Mouse (Mus musculus): ENCODE data around the gene Fitm1.
A peak's percentile ranks its signal among the peaks of the same experiment; 100 is the strongest.

The Fitm1 gene

GRCm38 (mm10) chr14:55575302-55575701 lies at the start of gene Fitm1:
Gene Fitm1 (plus strand): TSS chr14:55575617.
- DNase-seq (ENCODE audit: low read depth), result no peak

DNA sequence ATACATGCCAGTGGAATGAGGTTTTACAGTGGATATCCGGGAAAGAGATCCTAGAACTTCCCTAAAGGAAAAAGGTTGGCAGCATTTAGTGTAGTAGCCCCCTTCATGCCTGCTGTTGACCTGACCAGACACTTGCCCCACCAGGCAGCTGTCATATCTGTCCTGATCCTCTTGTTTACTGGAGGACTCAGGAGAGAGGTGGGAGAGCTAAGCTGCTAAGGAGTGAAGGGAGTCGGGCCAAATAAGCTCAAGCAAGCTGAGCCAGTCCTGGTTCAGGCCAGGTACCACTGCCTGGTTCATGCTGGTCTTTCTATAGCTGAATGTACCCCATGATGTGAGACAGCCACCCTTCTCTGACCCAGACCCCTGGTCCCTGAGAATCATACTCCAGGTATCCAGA lies 48.7 kb upstream of the Fitm1 start:
- no peak for DNase-seq (ENCODE audit: low read depth)

DNA sequence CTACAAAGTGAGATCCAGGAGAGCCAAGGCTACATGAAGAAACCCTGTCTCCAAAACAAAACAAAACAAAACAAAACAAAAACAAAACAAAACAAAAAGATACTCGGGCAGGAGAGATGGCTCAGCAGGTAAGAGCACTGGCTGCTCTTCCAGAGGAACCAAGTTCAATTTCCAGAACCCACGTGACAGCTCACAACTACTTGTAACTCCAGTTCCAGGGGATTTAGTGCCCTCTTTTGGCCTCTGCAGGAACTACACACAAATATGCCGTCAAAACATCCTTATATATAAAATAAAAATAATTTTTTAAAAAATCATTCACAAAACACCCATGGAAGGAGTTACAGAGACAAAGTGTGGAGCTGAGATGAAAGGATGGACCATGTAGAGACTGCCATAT lies 47.5 kb upstream of the Fitm1 start:
- peak; percentile 14 for DNase-seq (ENCODE audit: low read depth)

DNA sequence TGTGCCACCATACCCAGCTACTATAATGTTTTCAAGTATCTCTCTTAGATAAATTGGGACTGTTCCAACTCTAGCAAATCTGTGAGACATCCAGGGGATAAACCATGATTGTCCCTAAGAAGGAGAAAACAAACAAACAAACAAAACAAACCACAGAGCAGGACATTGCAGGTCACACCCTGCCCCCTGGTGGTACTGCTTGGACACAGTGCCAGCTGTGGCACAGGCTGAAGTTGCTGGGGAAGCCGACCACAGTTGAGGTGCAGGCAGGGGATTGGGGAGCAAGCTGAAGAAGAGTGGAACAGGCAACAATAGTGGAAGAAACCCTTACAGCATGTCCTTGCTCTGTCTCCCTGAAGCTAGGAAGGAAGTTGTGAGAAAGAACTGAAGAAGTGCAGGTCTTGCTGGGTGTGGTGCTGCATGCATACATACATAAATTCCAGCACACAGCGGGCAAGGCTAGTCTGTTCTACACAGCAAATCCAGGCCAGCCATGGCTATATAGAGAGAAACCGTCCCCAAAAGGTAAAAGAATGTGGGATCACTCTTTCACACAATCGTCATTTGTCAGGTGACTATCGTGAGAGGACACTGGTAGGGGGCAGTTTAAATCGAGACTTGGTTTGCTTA lies 39.2 kb upstream of the Fitm1 start:
- DNase-seq (ENCODE audit: low read depth), result no peak

- DNase-seq (ENCODE audit: low read depth), result peak; percentile 94
These were observed 35.2 kb upstream of the Fitm1 start, which contains the start of gene Pck2 for GRCm38 (mm10) chr14:55540067-55540786. Gene Pck2 (plus strand): TSS chr14:55540266.

GRCm38 (mm10) chr14:55540787-55541321 lies 34.6 kb upstream of the Fitm1 start:
- peak; percentile 53 for DNase-seq (ENCODE audit: low read depth)

DNA sequence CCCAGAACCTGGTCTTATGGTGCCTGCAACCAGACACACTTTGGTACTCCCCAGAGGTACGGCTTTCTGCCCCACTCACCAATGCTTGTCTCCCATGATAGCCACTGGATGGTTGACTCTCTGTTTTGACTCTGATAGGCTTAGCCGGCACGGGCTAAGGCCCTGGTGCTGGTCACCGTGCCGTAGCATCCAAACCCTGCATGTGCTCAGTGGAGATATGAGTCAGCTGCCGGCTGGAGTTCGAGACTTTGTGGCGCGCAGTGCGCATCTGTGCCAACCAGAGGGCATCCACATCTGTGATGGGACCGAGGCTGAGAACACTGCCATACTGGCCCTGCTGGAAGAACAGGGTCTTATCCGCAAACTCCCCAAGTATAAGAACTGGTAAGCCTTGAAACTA lies 33.1 kb upstream of the Fitm1 start:
- no peak for DNase-seq (ENCODE audit: low read depth)

DNA sequence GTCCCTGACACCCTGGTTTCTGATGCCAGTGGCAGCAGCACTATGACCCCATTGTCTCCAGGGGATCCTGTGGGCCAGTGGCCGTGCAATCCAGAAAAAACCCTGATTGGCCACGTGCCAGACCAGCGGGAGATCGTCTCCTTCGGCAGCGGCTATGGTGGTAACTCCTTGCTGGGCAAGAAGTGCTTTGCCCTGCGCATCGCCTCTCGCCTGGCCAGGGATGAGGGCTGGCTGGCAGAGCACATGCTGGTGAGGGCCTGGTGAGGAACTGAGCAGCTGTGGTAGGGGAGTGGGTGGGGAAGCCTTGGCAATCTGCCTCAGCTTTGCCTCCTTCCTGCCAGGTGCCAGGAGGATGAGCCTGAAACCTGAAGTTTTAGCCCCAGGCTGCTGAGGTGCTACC lies 31.1 kb upstream of the Fitm1 start:
- no peak for DNase-seq (ENCODE audit: low read depth)

DNA sequence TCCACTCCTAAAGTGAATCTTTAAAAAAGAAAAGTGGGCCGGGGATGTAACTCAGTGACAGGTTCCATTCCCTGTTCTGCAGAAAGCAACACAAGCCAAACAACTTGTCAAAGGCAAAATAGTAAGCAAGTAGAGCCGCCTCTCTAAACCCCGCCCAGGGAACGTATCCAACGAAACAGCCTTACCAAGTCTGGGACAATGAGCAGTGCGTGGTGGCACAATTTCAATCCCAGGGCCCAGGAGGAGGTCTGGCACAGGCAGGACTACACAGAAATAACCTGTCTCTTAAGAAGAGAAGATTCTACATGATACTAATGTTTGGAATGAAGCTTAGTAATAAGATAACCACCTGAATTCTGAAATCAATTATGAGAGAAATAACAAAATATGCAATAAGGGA lies 25.2 kb upstream of the Fitm1 start:
- DNase-seq (ENCODE audit: low read depth), result no peak

DNA sequence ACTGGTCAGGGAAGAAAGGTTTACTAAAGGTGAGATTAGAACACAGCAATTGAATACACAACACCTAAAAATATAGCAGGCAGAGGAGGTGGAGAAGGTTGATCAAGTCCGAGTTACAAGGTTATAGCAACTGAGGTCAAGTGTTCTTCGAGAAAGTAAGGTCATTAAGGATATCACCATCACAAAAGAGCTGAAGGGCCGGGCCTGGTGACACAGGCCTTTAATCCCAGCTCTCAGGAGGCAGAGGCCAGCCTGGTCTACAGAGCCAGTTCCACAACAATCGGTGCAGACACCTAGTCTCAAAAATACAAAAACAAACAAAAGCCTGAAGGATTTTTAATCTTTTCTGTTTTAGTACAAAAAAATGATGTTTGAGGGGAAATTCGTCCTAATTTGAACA lies 24.1 kb upstream of the Fitm1 start:
- no peak for DNase-seq (ENCODE audit: low read depth)

DNA sequence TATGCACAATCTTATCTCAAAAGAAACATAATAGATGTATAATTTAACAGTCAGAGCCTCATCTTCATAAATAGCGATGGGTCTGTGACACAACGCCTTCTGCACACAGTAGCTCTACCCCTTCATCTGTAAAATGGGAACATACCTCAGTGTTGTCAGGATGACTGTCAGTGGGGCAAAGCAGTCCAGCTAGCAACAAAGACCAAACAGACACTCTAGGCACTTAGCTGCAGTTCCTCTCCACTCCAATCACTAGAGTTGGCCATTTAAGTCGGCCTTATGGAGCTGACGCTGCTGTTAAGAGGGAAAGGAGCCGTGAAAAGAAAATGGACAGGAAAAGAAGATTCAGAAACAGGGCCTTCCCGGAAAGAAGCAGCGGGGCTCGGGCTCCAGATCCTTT lies 23.6 kb upstream of the Fitm1 start:
- DNase-seq (ENCODE audit: low read depth), result no peak

- DNase-seq (ENCODE audit: low read depth), result no peak
These were observed 20.8 kb upstream of the Fitm1 start for GRCm38 (mm10) chr14:55554635-55555034.

DNA sequence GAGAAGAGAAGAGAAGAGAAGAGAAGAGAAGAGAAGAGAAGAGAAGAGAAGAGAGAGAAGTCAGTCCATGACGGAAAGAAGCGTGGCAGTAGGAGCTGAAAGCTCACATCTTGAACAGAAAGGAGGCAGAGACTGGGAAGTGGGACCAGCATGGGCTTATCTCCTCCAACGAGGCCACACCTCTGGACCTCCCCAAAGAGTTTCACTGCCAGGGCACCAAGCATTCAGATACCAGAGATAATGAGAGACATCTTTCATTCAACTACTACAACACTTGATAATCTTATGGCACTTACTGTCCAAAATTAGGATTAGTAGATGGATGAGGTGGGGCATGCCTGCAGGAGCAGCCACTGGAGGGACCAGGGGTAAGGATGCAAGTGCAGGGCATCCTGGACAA lies 19.6 kb upstream of the Fitm1 start:
- DNase-seq (ENCODE audit: low read depth), result no peak

GRCm38 (mm10) chr14:55557003-55557402 lies 18.4 kb upstream of the Fitm1 start:
- DNase-seq (ENCODE audit: low read depth), result no peak

- no peak for DNase-seq (ENCODE audit: low read depth)
These were observed 17.8 kb upstream of the Fitm1 start for GRCm38 (mm10) chr14:55557587-55557986.

GRCm38 (mm10) chr14:55558740-55559448 lies 16.5 kb upstream of the Fitm1 start:
- no peak for DNase-seq (ENCODE audit: low read depth)

DNA sequence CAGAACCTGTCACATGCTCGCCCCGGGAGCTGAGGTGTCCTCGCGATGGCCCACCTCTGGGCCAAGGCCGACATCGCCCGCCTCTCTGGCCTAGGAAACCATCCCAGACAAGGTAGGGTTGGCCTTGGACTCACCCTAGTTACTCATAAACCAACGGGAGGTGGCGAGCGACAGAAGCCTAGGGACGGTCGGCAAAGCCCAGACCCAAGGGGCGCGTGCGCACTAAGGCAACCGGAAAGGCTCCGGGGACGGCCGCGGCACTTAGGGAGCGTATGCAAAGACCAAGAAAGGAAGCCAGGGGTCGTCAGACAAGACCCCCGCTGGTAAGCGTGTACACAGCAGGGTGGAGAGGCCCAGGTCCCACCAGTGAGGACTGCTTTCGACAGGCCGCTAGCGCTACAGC lies 15.6 kb upstream of the Fitm1 start, which contains the start of gene Dcaf11:
Gene Dcaf11 (plus strand): TSS at position 208 of the 403 bp plus-strand sequence.
- DNase-seq (ENCODE audit: low read depth), result peak; percentile 75

DNA sequence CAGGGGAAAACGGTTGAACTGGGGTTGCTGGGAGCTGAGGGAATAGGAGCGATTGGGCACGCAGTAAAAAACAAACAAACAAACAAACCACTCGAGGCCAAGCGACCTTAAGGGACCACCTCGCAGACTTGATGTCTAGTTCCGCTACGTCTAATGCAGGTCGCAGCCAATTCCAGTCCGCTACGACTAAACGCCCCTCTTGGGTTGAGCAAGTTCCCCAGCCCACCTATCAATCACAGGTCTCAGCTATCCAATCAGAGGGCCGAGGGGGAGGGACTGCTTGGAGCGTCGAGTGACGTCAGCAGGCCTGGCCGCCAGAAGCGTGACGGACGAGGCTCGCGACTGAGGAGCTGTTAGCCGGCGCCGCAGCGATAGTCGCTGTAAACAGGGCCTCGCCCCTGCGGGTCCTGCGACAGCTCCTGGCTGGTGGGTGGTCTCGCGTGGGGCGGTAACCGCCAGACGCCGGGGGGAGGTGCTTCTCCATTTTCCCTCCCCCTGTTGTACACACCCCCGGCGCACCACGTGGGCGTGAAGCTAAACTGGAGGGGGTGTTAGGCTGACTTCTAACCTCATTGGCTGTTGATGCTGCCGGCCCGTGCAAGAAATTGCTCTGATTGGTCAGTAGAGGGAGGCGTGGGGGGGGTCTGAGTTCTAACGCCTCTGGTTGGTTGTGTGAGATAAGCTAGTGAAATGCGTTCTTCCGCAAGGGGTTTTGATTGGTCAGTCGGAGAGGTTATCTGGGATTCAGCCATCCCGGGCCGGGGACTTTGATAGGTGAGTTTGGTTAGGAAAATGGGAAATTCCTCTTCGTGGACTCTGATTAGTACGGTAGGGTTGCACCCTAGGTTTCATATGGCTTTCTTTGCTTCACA lies 15.0 kb upstream of the Fitm1 start, which contains the start of gene A730061H03Rik:
Gene A730061H03Rik (minus strand): TSS at position 205 of the 872 bp plus-strand sequence.
- peak; percentile 98 for DNase-seq (ENCODE audit: low read depth)

- no peak for DNase-seq (ENCODE audit: low read depth)
These were observed 13.6 kb upstream of the Fitm1 start for GRCm38 (mm10) chr14:55561860-55562259.

DNA sequence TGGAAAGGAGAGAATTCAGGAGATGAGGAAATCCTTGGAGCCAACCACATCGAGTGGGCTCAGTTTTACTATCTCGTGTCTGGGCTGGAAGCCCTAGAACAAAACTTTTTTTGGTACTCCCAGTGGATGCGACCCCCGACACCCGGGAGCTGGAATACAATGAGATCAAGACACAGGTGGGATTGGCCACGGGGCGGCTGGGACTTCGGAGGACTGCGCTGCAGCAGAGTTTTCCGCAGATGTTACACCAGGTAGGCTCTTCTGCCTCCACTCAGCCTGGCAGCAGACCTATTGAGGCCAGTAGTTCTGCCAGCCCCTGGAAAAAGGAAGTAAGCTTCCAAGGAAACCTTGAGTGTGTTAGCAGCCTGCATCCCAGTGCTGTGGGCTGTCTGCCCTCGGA lies 12.2 kb upstream of the Fitm1 start:
- DNase-seq (ENCODE audit: low read depth), result no peak

- no peak for DNase-seq (ENCODE audit: low read depth)
These were observed 9.7 kb upstream of the Fitm1 start for GRCm38 (mm10) chr14:55565748-55566147.

DNA sequence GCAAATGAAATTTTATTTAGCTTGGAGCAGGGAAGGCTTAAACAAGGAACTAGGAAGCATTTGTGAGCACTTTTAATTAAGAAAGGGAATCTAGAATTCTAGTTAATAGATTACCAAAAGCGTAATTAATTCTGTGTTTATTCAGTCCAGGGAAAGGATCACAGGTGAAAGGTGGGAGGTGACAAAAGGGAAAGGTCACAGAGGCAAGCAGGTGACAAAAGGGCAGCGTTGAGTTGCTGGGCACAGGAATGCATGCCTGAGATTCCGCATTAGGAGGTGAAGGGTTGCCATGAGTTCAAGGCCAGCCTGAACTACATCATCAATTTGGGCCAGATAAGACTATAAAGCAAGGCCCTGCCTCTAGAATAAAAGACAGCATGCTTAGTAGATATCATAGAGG lies 7.9 kb upstream of the Fitm1 start:
- DNase-seq (ENCODE audit: low read depth), result no peak

Data from fibroblast of lung, adult 2 months (primary cell).